Mouse (Mus musculus) hindbrain, postnatal 0 days (tissue): ENCODE measurements around the gene Slc6a5. TPM values are rescaled to one million over a fixed set of nuclear protein-coding genes. Genes with fewer than 3 reads are reported as not detected.
"Not testable (repeated sequence)": the region's sequence is repeated elsewhere in the genome, so short reads cannot be mapped to it uniquely, and the experiment has no call there.

Experiments
- ATAC-seq: fragments of 200-750 bp; cut with Nextera tagmentation; 2 replicates; pipeline ENCODE4 v1.8.0; 2017; ENCODE audit warnings: mild to moderate bottlenecking, moderate TSS enrichment, moderate library complexity
- DNase-seq: peaks from one replicate; pipeline ENCODE4 v3.0.0-alpha.2; 2015; ENCODE audit warnings: low spot score
- H3K27ac ChIP-seq: fragments of 300-500 bp; sonication (generic); 2 replicates; pipeline ENCODE4 v1.5.1; 2014; ENCODE audit warnings: mild to moderate bottlenecking
- H3K27me3 ChIP-seq: fragments of 300-500 bp; sonication (generic); 2 replicates; pipeline ENCODE4 v1.6.1; 2014; ENCODE audit warnings: low read length, mixed read lengths; ENCODE audit not compliant: insufficient read depth
- H3K36me3 ChIP-seq: fragments of 300-500 bp; sonication (generic); 2 replicates; pipeline ENCODE4 v1.6.1; 2014; ENCODE audit warnings: low read length, mixed read lengths; ENCODE audit not compliant: insufficient read depth
- H3K4me1 ChIP-seq: fragments of 300-500 bp; sonication (generic); 2 replicates; pipeline ENCODE4 v1.6.1; 2014; ENCODE audit warnings: antibody characterized with exemption, low read length, mixed read lengths; ENCODE audit not compliant: insufficient read depth
- H3K4me2 ChIP-seq: fragments of 300-500 bp; sonication (generic); 2 replicates; pipeline ENCODE4 v1.6.1; 2014; ENCODE audit warnings: low read depth, mild to moderate bottlenecking, low read length, moderate library complexity, mixed read lengths
- H3K4me3 ChIP-seq: fragments of 300-500 bp; sonication (generic); 2 replicates; pipeline ENCODE4 v1.5.1; 2014; ENCODE audit warnings: low read length
- H3K9ac ChIP-seq: fragments of 300-500 bp; sonication (generic); replicated peaks from 2 replicates; pipeline ENCODE4 v1.6.1; 2014; ENCODE audit warnings: mild to moderate bottlenecking, low read length, moderate library complexity, mixed read lengths
- H3K9me3 ChIP-seq: fragments of 300-500 bp; sonication (generic); 2 replicates; pipeline ENCODE4 v1.6.1; 2016; ENCODE audit warnings: low read length, mixed read lengths
- CTCF ChIP-seq: IDR thresholded peaks from 2 replicates; pipeline ENCODE4 v1.5.1; 2016; ENCODE audit warnings: antibody characterized with exemption, control low read depth, low read depth
- WGBS: fragments of 180-500 bp; shearing (Covaris S2); extraction: QIAGEN DNeasy Blood & Tissue Kit; methylation state at CpG from one replicate; pipeline ENCODE4 v1.1.7; 2014; 5-methylcytosine and 5-hydroxymethylcytosine counted together
- polyA plus RNA-seq: library from polyadenylated mRNA; unstranded; fragments of >200 nt; fragmentation: Nextera tagmentation; extraction: Ambion mirVana; gene quantifications from 2 replicates; pipeline ENCODE4 v1.2.1, GENCODE M21; 2015
- total RNA-seq: library from RNA; depleted of rRNA; stranded (reverse); fragments of >200 nt; gene quantifications from 2 replicates; pipeline ENCODE4 v1.2.3, GENCODE M21; 2014

The Slc6a5 gene
- total and polyA plus RNA-seq, 2 experiments from 2014 or later, result 10.9 to 49.6 TPM

GRCm38 (mm10) chr7:49922928-49923327 is 13.0 kb downstream of the Slc6a5 start:
- Histone ChIP-seq H3K27me3 (no peaks in the 10 kb centered on the region), H3K4me2 (peak overlapping the region; percentile 27; the same call in 1 of the 2 replicates), H3K36me3 (no peaks in the 10 kb centered on the region), H3K4me1 (no peaks in the 10 kb centered on the region), H3K9me3 (no peaks in the 10 kb centered on the region), H3K27ac (peak overlapping the region; percentile 62), H3K9ac (0 out of 2 replicates have a peak overlapping the region, but pooled peaks have one; percentile 4), H3K4me3 (no peak overlapping the region)
- 24% methylated on average over 4 of the region's 4 CpGs for WGBS
- no peak for TF ChIP-seq CTCF
- ATAC-seq (peak; percentile 78), DNase-seq (peak; percentile 40)

- TF ChIP-seq CTCF, result peak; percentile 99
- H3K27ac ChIP-seq, result peak overlapping the region; percentile 62
- H3K9ac ChIP-seq, result 0 out of 2 replicates have a peak overlapping the region, but pooled peaks have one; percentile 4
Measured at GRCm38 (mm10) chr7:49923376-49923775, 13.4 kb downstream of the Slc6a5 start.

GRCm38 (mm10) chr7:49928571-49928970 is 18.6 kb downstream of the Slc6a5 start:
- no peaks in the 10 kb centered on the region for H3K9me3 ChIP-seq
- H3K4me3 ChIP-seq, result no peak overlapping the region
- no peak overlapping the region for H3K27ac ChIP-seq
- H3K36me3 ChIP-seq, result no peaks in the 10 kb centered on the region
- 56% methylated on average over 3 of the region's 3 CpGs for WGBS
- DNase-seq (no peak), ATAC-seq (no peak)
- TF ChIP-seq CTCF, result no peak
- H3K4me2 ChIP-seq, result no peak overlapping the region
- H3K9ac ChIP-seq, result no peak overlapping the region
- no peaks in the 10 kb centered on the region for H3K27me3 ChIP-seq
- no peaks in the 10 kb centered on the region for H3K4me1 ChIP-seq

More at GRCm38 (mm10) chr7:49923376-49923775, 13.4 kb downstream of the Slc6a5 start:
- H3K9me3 ChIP-seq, result no peaks in the 10 kb centered on the region
- ATAC-seq (peak; percentile 91), DNase-seq (peak; percentile 92)
- no peaks in the 10 kb centered on the region for H3K4me1 ChIP-seq
- no peaks in the 10 kb centered on the region for H3K27me3 ChIP-seq
- H3K36me3 ChIP-seq, result no peaks in the 10 kb centered on the region
- H3K4me2 ChIP-seq, result peak overlapping the region; percentile 27; the same call in 1 of the 2 replicates
- under 1% methylated on average over 13 of the region's 13 CpGs for WGBS
- no peak overlapping the region for H3K4me3 ChIP-seq

- H3K9ac ChIP-seq, result no peak overlapping the region
- DNase-seq, result no peak
- 50% methylated on average over 4 of the region's 4 CpGs for WGBS
- TF ChIP-seq CTCF, result no peak
- H3K4me2 ChIP-seq, result no peak overlapping the region
- no peak overlapping the region for H3K4me3 ChIP-seq
- H3K27me3 ChIP-seq, result no peaks in the 10 kb centered on the region
- no peaks in the 10 kb centered on the region for H3K36me3 ChIP-seq
- no peak for ATAC-seq
- H3K27ac ChIP-seq, result no peak overlapping the region
- no peaks in the 10 kb centered on the region for H3K4me1 ChIP-seq
- H3K9me3 ChIP-seq, result no peaks in the 10 kb centered on the region
Measured at GRCm38 (mm10) chr7:49929999-49930398, 20.1 kb downstream of the Slc6a5 start.

- DNase-seq, H3K4me1 ChIP-seq, ATAC-seq, H3K36me3 ChIP-seq, H3K27ac ChIP-seq, H3K27me3 ChIP-seq, H3K4me2 ChIP-seq, H3K9ac ChIP-seq, H3K9me3 ChIP-seq, H3K4me3 ChIP-seq: not testable (repeated sequence)
- WGBS, result 81% methylated on average over 14 of the region's 14 CpGs
Measured at GRCm38 (mm10) chr7:49933386-49934115, 23.6 kb downstream of the Slc6a5 start.

- no peaks in the 10 kb centered on the region for H3K36me3 ChIP-seq
- no peak for ATAC-seq
- H3K27ac ChIP-seq, result no peak overlapping the region
- no peak overlapping the region for H3K4me2 ChIP-seq
- no peak for DNase-seq
- H3K4me1 ChIP-seq, result no peaks in the 10 kb centered on the region
- TF ChIP-seq CTCF, result no peak
- no peak overlapping the region for H3K9ac ChIP-seq
- H3K9me3 ChIP-seq, result no peaks in the 10 kb centered on the region
- no peaks in the 10 kb centered on the region for H3K27me3 ChIP-seq
- no peak overlapping the region for H3K4me3 ChIP-seq
- 88% methylated on average over 3 of the region's 3 CpGs for WGBS
Measured at GRCm38 (mm10) chr7:49936821-49937220, 26.9 kb downstream of the Slc6a5 start.

GRCm38 (mm10) chr7:49942023-49942422 is 32.1 kb downstream of the Slc6a5 start:
- Histone ChIP-seq H3K36me3 (no peaks in the 10 kb centered on the region), H3K9ac (no peak overlapping the region), H3K4me2 (no peak overlapping the region), H3K27me3 (no peaks in the 10 kb centered on the region), H3K9me3 (no peaks in the 10 kb centered on the region), H3K27ac (no peak overlapping the region), H3K4me1 (no peaks in the 10 kb centered on the region), H3K4me3 (no peak overlapping the region)
- WGBS, result 61% methylated on average over 3 of the region's 3 CpGs
- TF ChIP-seq CTCF, result no peak
- ATAC-seq, result peak; percentile 57; the same call in 1 of the 2 replicates
- no peak for DNase-seq
